Mouse (Mus musculus): ENCODE measurements around the gene Serpind1.

- TF ChIP-seq CTCF (IDR thresholded peaks at IDR 0.05; ENCODE audit: control insufficient read depth, insufficient read depth, insufficient read length) = peak; percentile 62
- no peak for TF ChIP-seq MYOD1 (IDR thresholded peaks at IDR 0.05; ENCODE audit: control insufficient read depth, insufficient read length, low read depth)
- no peak for TF ChIP-seq USF1 (IDR thresholded peaks at IDR 0.05; ENCODE audit: low read depth)
- no peak for TF ChIP-seq MAX (IDR thresholded peaks at IDR 0.05)
- no peak for TF ChIP-seq FOSL1 (IDR thresholded peaks at IDR 0.05; ENCODE audit: insufficient read depth, low read length, poor library complexity, severe bottlenecking)
Observed at GRCm38 (mm10) chr16:17292751-17293150, 38.4 kb upstream of the Serpind1 start.
